Mouse (Mus musculus): ENCODE measurements around the gene Runx2. TPM values are rescaled to one million over a fixed set of nuclear protein-coding genes. Genes with fewer than 3 reads are reported as not detected.

Gene Runx2
- polyA plus RNA-seq, 1 experiment from 2014 or later, result 1.2 TPM

- Histone ChIP-seq H3K36me3 (ENCODE audit: control insufficient read depth, insufficient read depth, low read length) (no peaks in the 10 kb centered on the region), H3K4me3 (ENCODE audit: low read length) (no peak overlapping the region), H3K27me3 (ENCODE audit: control insufficient read depth, insufficient read depth, low read depth, low read length) (no peaks in the 10 kb centered on the region; the same call in 1 of the 2 replicates), H3K4me1 (replicated peaks; ENCODE audit: control insufficient read depth, insufficient read depth, low read length) (peaks cover 11% of the 10 kb centered on the region), H3K27ac (ENCODE audit: low read length) (0 out of 2 replicates have a peak overlapping the region, but pooled peaks have one; percentile 12), H3K4me2 (ENCODE audit: low read depth, low read length) (no peak overlapping the region), H3K9me3 (ENCODE audit: control insufficient read depth, low read length) (no peaks in the 10 kb centered on the region), H3K9ac (ENCODE audit: low read length) (no peak overlapping the region)
- WGBS, result 46% methylated on average over 8 of the region's 8 CpGs
- ATAC-seq (ENCODE audit: low read depth), result peak; percentile 71
Measured at GRCm38 (mm10) chr17:44597918-44598504, 216.6 kb downstream of the Runx2 start.

DNA sequence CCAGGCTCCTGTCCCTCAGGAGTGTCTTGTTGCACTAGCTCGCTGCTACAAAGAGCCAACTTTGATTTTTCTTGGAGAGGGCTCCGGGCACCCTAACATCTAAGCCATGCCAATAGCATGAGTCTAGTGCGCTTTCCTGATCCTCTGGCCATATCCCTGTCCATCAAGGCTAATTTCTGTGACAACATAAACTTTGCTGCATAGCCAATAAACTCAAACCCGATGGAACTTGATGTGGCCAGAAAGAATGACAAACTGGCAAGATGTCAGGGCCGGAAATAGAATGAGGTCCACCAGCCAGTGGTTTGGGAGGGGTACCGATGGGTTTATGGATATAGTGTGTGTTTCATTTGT lies 221.9 kb downstream of the Runx2 start:
- Histone ChIP-seq H3K27me3 (ENCODE audit: control insufficient read depth, insufficient read depth, low read depth, low read length) (no peaks in the 10 kb centered on the region; the same call in 1 of the 2 replicates), H3K4me3 (ENCODE audit: low read length) (no peak overlapping the region), H3K27ac (ENCODE audit: low read length) (no peak overlapping the region), H3K9ac (ENCODE audit: low read length) (no peak overlapping the region), H3K4me1 (replicated peaks; ENCODE audit: control insufficient read depth, insufficient read depth, low read length) (no peaks in the 10 kb centered on the region), H3K4me2 (ENCODE audit: low read depth, low read length) (no peak overlapping the region), H3K9me3 (ENCODE audit: control insufficient read depth, low read length) (no peaks in the 10 kb centered on the region), H3K36me3 (ENCODE audit: control insufficient read depth, insufficient read depth, low read length) (no peaks in the 10 kb centered on the region)
- ATAC-seq (ENCODE audit: low read depth), result no peak
- 84% methylated on average over 6 of the region's 6 CpGs for WGBS

GRCm38 (mm10) chr17:44592067-44592736 lies 222.4 kb downstream of the Runx2 start:
- H3K4me2 ChIP-seq (ENCODE audit: low read depth, low read length), result no peak overlapping the region
- no peak for ATAC-seq (ENCODE audit: low read depth)
- H3K36me3 ChIP-seq (ENCODE audit: control insufficient read depth, insufficient read depth, low read length), result no peaks in the 10 kb centered on the region
- WGBS, result 64% methylated on average over 16 of the region's 16 CpGs
- H3K27ac ChIP-seq (ENCODE audit: low read length), result no peak overlapping the region
- H3K9ac ChIP-seq (ENCODE audit: low read length), result no peak overlapping the region
- H3K9me3 ChIP-seq (ENCODE audit: control insufficient read depth, low read length), result no peaks in the 10 kb centered on the region
- no peaks in the 10 kb centered on the region; the same call in 1 of the 2 replicates for H3K27me3 ChIP-seq (ENCODE audit: control insufficient read depth, insufficient read depth, low read depth, low read length)
- no peak overlapping the region for H3K4me3 ChIP-seq (ENCODE audit: low read length)
- H3K4me1 ChIP-seq (replicated peaks; ENCODE audit: control insufficient read depth, insufficient read depth, low read length), result no peaks in the 10 kb centered on the region

DNA sequence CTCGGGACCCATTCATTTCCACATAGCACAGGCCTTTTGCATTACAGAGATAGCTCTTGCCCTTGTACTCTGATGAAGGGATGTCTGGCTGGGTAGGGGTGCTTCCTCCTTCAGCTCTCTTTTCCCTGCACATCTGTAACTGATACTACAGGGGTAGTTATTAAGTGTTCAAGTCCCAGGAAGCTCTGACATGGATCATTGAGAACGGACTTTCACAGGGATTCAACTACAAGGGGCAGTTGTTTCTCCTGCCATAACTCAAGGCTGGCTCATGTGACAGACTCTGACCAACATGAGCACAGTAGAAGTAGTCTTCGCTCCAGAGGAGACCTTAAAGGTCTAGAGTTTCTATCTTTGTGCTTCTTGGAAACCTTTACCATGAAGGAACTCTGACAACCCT lies 226.1 kb downstream of the Runx2 start:
- Histone ChIP-seq H3K4me1 (replicated peaks; ENCODE audit: control insufficient read depth, insufficient read depth, low read length) (no peaks in the 10 kb centered on the region), H3K9ac (ENCODE audit: low read length) (no peak overlapping the region), H3K9me3 (ENCODE audit: control insufficient read depth, low read length) (no peaks in the 10 kb centered on the region), H3K27me3 (ENCODE audit: control insufficient read depth, insufficient read depth, low read depth, low read length) (peaks cover 4% of the 10 kb centered on the region), H3K4me2 (ENCODE audit: low read depth, low read length) (no peak overlapping the region), H3K36me3 (ENCODE audit: control insufficient read depth, insufficient read depth, low read length) (no peaks in the 10 kb centered on the region), H3K27ac (ENCODE audit: low read length) (no peak overlapping the region), H3K4me3 (ENCODE audit: low read length) (no peak overlapping the region)
- 72% methylated on average over 3 of the region's 3 CpGs for WGBS
- ATAC-seq (ENCODE audit: low read depth), result no peak

DNA sequence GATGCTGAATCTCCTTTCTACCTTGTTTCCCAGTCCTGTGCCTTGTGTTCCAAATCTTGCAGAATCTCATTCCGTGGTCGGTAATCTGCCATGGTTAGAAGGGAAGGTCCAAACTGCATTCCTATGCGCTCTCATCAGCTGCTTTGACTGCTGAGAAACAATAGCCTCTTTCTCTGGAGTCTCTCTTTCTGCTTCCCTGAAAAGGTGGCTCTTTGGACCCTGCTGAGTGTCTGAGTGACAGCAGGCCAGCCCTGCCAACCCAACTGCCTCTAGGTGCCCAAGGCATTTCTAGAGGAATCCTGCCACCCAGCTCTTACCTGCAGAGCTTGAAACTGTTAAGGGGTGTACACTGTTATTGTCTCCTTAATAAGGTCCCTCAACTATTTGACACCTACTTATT lies 226.6 kb downstream of the Runx2 start:
- H3K4me1 ChIP-seq (replicated peaks; ENCODE audit: control insufficient read depth, insufficient read depth, low read length), result no peaks in the 10 kb centered on the region
- no peak overlapping the region for H3K4me2 ChIP-seq (ENCODE audit: low read depth, low read length)
- no peak overlapping the region for H3K27ac ChIP-seq (ENCODE audit: low read length)
- 49% methylated on average over 3 of the region's 3 CpGs for WGBS
- H3K9me3 ChIP-seq (ENCODE audit: control insufficient read depth, low read length), result no peaks in the 10 kb centered on the region
- no peak overlapping the region for H3K9ac ChIP-seq (ENCODE audit: low read length)
- H3K36me3 ChIP-seq (ENCODE audit: control insufficient read depth, insufficient read depth, low read length), result no peaks in the 10 kb centered on the region
- H3K27me3 ChIP-seq (ENCODE audit: control insufficient read depth, insufficient read depth, low read depth, low read length), result peaks cover 4% of the 10 kb centered on the region; the same call in 1 of the 2 replicates
- H3K4me3 ChIP-seq (ENCODE audit: low read length), result no peak overlapping the region
- peak; percentile 41; the same call in 1 of the 2 replicates for ATAC-seq (ENCODE audit: low read depth)

GRCm38 (mm10) chr17:44586196-44586595 lies 228.4 kb downstream of the Runx2 start:
- WGBS, result 84% methylated on average over 3 of the region's 3 CpGs
- Histone ChIP-seq H3K36me3 (ENCODE audit: control insufficient read depth, insufficient read depth, low read length) (no peaks in the 10 kb centered on the region), H3K27me3 (ENCODE audit: control insufficient read depth, insufficient read depth, low read depth, low read length) (peaks cover 4% of the 10 kb centered on the region; the same call in 1 of the 2 replicates), H3K27ac (ENCODE audit: low read length) (no peak overlapping the region), H3K9ac (ENCODE audit: low read length) (no peak overlapping the region), H3K4me1 (replicated peaks; ENCODE audit: control insufficient read depth, insufficient read depth, low read length) (no peaks in the 10 kb centered on the region), H3K9me3 (ENCODE audit: control insufficient read depth, low read length) (no peaks in the 10 kb centered on the region), H3K4me3 (ENCODE audit: low read length) (no peak overlapping the region), H3K4me2 (ENCODE audit: low read depth, low read length) (no peak overlapping the region)
- ATAC-seq (ENCODE audit: low read depth), result no peak

DNA sequence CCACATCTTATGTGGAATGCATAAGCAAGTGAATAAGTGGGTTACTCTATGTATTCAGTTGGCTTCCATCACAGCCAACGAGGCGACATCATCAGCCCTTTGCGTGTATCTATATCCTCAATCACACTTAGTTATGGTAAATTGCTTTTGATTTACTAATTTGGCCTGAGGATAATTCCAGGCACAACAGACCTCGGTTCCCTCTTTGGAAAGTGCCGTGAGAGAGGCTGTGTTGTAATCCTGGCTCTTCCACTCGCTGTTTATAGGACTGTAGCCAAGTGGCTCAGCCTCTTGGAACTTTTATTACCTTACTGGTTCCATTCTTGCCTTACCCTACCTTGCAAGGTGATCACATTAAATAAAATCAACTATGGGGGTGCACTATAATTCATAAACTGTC lies 229.8 kb downstream of the Runx2 start:
- Histone ChIP-seq H3K27me3 (ENCODE audit: control insufficient read depth, insufficient read depth, low read depth, low read length) (peaks cover 4% of the 10 kb centered on the region; the same call in 1 of the 2 replicates), H3K9me3 (ENCODE audit: control insufficient read depth, low read length) (no peaks in the 10 kb centered on the region), H3K27ac (ENCODE audit: low read length) (no peak overlapping the region), H3K4me1 (replicated peaks; ENCODE audit: control insufficient read depth, insufficient read depth, low read length) (no peaks in the 10 kb centered on the region), H3K4me2 (ENCODE audit: low read depth, low read length) (no peak overlapping the region), H3K36me3 (ENCODE audit: control insufficient read depth, insufficient read depth, low read length) (no peaks in the 10 kb centered on the region), H3K9ac (ENCODE audit: low read length) (no peak overlapping the region), H3K4me3 (ENCODE audit: low read length) (no peak overlapping the region)
- 68% methylated on average over 6 of the region's 6 CpGs for WGBS
- ATAC-seq (ENCODE audit: low read depth), result no peak

- ATAC-seq (ENCODE audit: low read depth), result no peak
- Histone ChIP-seq H3K27me3 (ENCODE audit: control insufficient read depth, insufficient read depth, low read depth, low read length) (peaks cover 8% of the 10 kb centered on the region), H3K4me3 (ENCODE audit: low read length) (no peak overlapping the region), H3K36me3 (ENCODE audit: control insufficient read depth, insufficient read depth, low read length) (no peaks in the 10 kb centered on the region), H3K9me3 (ENCODE audit: control insufficient read depth, low read length) (no peaks in the 10 kb centered on the region), H3K9ac (ENCODE audit: low read length) (no peak overlapping the region), H3K4me2 (ENCODE audit: low read depth, low read length) (no peak overlapping the region), H3K27ac (ENCODE audit: low read length) (no peak overlapping the region), H3K4me1 (replicated peaks; ENCODE audit: control insufficient read depth, insufficient read depth, low read length) (no peaks in the 10 kb centered on the region)
- 33% methylated on average over 5 of the region's 5 CpGs for WGBS
Measured at GRCm38 (mm10) chr17:44577791-44578190, 236.8 kb downstream of the Runx2 start.

DNA sequence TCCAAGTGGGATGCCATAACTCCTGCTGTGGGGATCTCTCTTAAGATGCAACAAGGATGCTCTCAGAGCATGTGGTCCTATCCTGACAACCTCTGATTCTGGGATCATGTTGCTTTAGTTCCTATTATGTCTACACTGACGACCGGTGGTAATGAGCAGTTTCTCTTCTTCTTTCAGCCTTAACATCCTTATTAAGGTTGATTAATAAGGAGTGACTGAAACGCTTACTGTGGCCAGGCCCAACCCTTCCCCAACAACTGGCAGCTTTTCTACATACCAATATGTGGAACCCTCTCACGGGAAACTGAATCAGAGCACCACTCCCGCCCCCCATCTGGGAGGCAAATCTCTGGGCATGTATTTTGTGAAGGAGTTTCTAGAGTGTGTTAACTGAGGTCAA lies 243.7 kb downstream of the Runx2 start:
- ATAC-seq (ENCODE audit: low read depth), result no peak
- Histone ChIP-seq H3K4me2 (ENCODE audit: low read depth, low read length) (no peak overlapping the region), H3K9ac (ENCODE audit: low read length) (no peak overlapping the region), H3K4me1 (replicated peaks; ENCODE audit: control insufficient read depth, insufficient read depth, low read length) (no peaks in the 10 kb centered on the region; the same call in 1 of the 2 replicates), H3K36me3 (ENCODE audit: control insufficient read depth, insufficient read depth, low read length) (no peaks in the 10 kb centered on the region), H3K4me3 (ENCODE audit: low read length) (no peak overlapping the region), H3K27me3 (ENCODE audit: control insufficient read depth, insufficient read depth, low read depth, low read length) (peaks cover 40% of the 10 kb centered on the region), H3K27ac (ENCODE audit: low read length) (no peak overlapping the region), H3K9me3 (ENCODE audit: control insufficient read depth, low read length) (no peaks in the 10 kb centered on the region)
- 67% methylated on average over 5 of the region's 5 CpGs for WGBS
